Mouse (Mus musculus) right cerebral cortex, postnatal 14 days (tissue): Measurements from ENCODE around the gene Gm128.

Source experiments
- DNase-seq: peaks from one replicate; pipeline ENCODE4 v3.0.0; 2022

Gene Gm128

GRCm38 (mm10) chr3:95267855-95268254 lies 26.5 kb upstream of the Gm128 start:
- DNase-seq, result no peak

- DNase-seq, result no peak
Measured at GRCm38 (mm10) chr3:95266052-95266451, 24.7 kb upstream of the Gm128 start.

- no peak for DNase-seq
Measured at GRCm38 (mm10) chr3:95264724-95265123, 23.3 kb upstream of the Gm128 start.

GRCm38 (mm10) chr3:95263089-95263739 lies 21.8 kb upstream of the Gm128 start:
- DNase-seq, result peak; percentile 80

GRCm38 (mm10) chr3:95261975-95262374 lies 20.6 kb upstream of the Gm128 start:
- DNase-seq, result no peak

GRCm38 (mm10) chr3:95256931-95257330 lies 15.5 kb upstream of the Gm128 start:
- no peak for DNase-seq

GRCm38 (mm10) chr3:95250783-95251424 lies 9.5 kb upstream of the Gm128 start, which contains the start of gene Bnipl:
Bnipl (minus strand) TSS chr3:95251193.
- DNase-seq, result no peak

GRCm38 (mm10) chr3:95250361-95250760 lies 9.0 kb upstream of the Gm128 start:
- DNase-seq, result no peak

- DNase-seq, result no peak
Measured at GRCm38 (mm10) chr3:95247660-95248336, 6.4 kb upstream of the Gm128 start.

- no peak for DNase-seq
Measured at GRCm38 (mm10) chr3:95246465-95247231, 5.2 kb upstream of the Gm128 start.

GRCm38 (mm10) chr3:95243086-95243485 lies 1.7 kb upstream of the Gm128 start:
- DNase-seq, result no peak

GRCm38 (mm10) chr3:95240900-95241299 lies 498 bp downstream of the Gm128 start:
- DNase-seq, result no peak

- DNase-seq, result no peak
Measured at GRCm38 (mm10) chr3:95239971-95240370, 1.4 kb downstream of the Gm128 start.

- DNase-seq, result no peak
Measured at GRCm38 (mm10) chr3:95239022-95239421, 2.4 kb downstream of the Gm128 start.

GRCm38 (mm10) chr3:95237541-95238099 lies 3.8 kb downstream of the Gm128 start:
- DNase-seq, result no peak

GRCm38 (mm10) chr3:95235386-95236301 lies 5.8 kb downstream of the Gm128 start:
- DNase-seq, result no peak

- DNase-seq, result no peak
Measured at GRCm38 (mm10) chr3:95233303-95233980, 8.0 kb downstream of the Gm128 start.

- DNase-seq, result no peak
Measured at GRCm38 (mm10) chr3:95232771-95233170, 8.6 kb downstream of the Gm128 start.

- DNase-seq, result no peak
Measured at GRCm38 (mm10) chr3:95231298-95232221, 9.8 kb downstream of the Gm128 start, which contains the start of gene Mllt11. Mllt11 (minus strand) TSS chr3:95232171.
